In the genomic region with DNA sequence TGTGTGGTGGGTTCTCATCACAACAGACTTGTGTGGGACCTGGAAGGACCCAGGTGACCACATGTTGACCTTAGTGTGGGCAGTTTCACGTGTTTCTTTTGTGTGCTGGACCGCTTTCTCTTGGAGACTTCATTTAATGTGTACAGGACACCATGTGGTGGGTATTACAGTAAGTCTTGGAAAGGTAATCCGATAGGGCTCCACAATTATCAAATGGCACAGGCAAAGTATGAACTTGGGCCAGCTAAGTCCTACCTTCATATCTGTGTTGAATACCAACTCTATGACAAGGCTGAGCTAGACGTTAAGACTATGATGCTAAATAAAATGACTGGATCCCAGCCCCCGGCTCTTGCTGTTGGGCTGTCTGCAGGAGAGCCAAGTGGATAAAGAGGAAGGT, we compare ENCODE assay signal across 13 mouse cellular contexts.
DNase-seq lines count a peak whose midpoint lies in the region; ATAC-seq and TF ChIP-seq lines count a peak whose summit lies in the region.
"Had no signal": no experiment of that assay in that cellular context is flagged by ENCODE, and none has a peak within 500 bp of the region (broad histone marks: within the 10 kb centered on the region; RNA-seq: fewer than 3 reads in every experiment).

No protein-coding gene starts in this region.

- H3K27ac ChIP-seq in embryonic facial prominence, embryonic 13.5 days, result 0 out of 2 replicates have a peak overlapping the region, but pooled peaks have one; percentile 3
- no peak overlapping the region for H3K27ac ChIP-seq in kidney, adult 2 months (ENCODE audit: insufficient read depth, low read depth, low read length)
- H3K27ac ChIP-seq: forebrain, embryonic 15.5 days; midbrain, embryonic 15.5 days had no signal

- TF ChIP-seq CTCF in kidney, adult 2 months (conservative IDR thresholded peaks at IDR 0.05; ENCODE audit: insufficient read depth, insufficient read length, low read depth, low read length), result no peak

- no peaks in the 10 kb centered on the region for H3K27me3 ChIP-seq in embryonic facial prominence, embryonic 13.5 days
- no peaks in the 10 kb centered on the region for H3K27me3 ChIP-seq in kidney, adult 2 months (replicated peaks; ENCODE audit: control insufficient read depth, insufficient read depth, low read length)
- H3K27me3 ChIP-seq: forebrain, embryonic 15.5 days; midbrain, embryonic 15.5 days had no signal

- ATAC-seq in embryonic facial prominence, embryonic 13.5 days (ENCODE audit: insufficient number of reproducible peaks, insufficient read depth, low FRiP score, low TSS enrichment, low read depth), result no peak
- ATAC-seq: forebrain, embryonic 15.5 days; midbrain, embryonic 15.5 days had no signal

- WGBS in embryonic facial prominence, embryonic 13.5 days, result 68% methylated on average over 5 of the region's 5 CpGs
- 85% methylated on average over 5 of the region's 5 CpGs for WGBS in kidney, adult 2 months

- peak; percentile 2 to 6 for DNase-seq in heart, adult 9 months (ENCODE audit: low spot score in 2 of 2)
- no peak for DNase-seq in heart, adult 8-10 months (ENCODE audit: low spot score)
- peak; percentile 64 for DNase-seq in 3T3-L1 (ENCODE audit: low read depth, low spot score)
- DNase-seq in heart, postnatal 4 days, result peak; percentile 12
- DNase-seq in urinary bladder, postnatal 10 days (ENCODE audit: low spot score), result no peak
- no peak for DNase-seq in kidney, adult 2 months
- DNase-seq in right cerebral cortex, postnatal 36 days (ENCODE audit: low spot score in 2 of 2), result no peak
- DNase-seq: B cell, adult 2 months; cerebellum, adult 8-10 months; kidney, adult 11 months had no signal

- no peak overlapping the region for H3K4me2 ChIP-seq in embryonic facial prominence, embryonic 13.5 days
- H3K4me2 ChIP-seq: forebrain, embryonic 15.5 days; midbrain, embryonic 15.5 days had no signal

- H3K4me1 ChIP-seq in embryonic facial prominence, embryonic 13.5 days, result peaks cover 18% of the 10 kb centered on the region
- H3K4me1 ChIP-seq in kidney, adult 2 months (ENCODE audit: control insufficient read depth, insufficient read depth, low read length), result no peaks in the 10 kb centered on the region
- H3K4me1 ChIP-seq: forebrain, embryonic 15.5 days; midbrain, embryonic 15.5 days had no signal

- no peaks in the 10 kb centered on the region for H3K9me3 ChIP-seq in embryonic facial prominence, embryonic 13.5 days
- H3K9me3 ChIP-seq: forebrain, embryonic 15.5 days; midbrain, embryonic 15.5 days had no signal

- no peaks in the 10 kb centered on the region for H3K36me3 ChIP-seq in embryonic facial prominence, embryonic 13.5 days
- H3K36me3 ChIP-seq in kidney, adult 2 months (ENCODE audit: control insufficient read depth, insufficient read depth, low read length), result no peaks in the 10 kb centered on the region
- H3K36me3 ChIP-seq: forebrain, embryonic 15.5 days; midbrain, embryonic 15.5 days had no signal

- H3K9ac ChIP-seq in embryonic facial prominence, embryonic 13.5 days, result no peak overlapping the region
- H3K9ac ChIP-seq: forebrain, embryonic 15.5 days; midbrain, embryonic 15.5 days had no signal

- TF ChIP-seq POLR2A in kidney, adult 2 months (IDR thresholded peaks at IDR 0.05; ENCODE audit: low read depth, low read length), result no peak

- H3K4me3 ChIP-seq in embryonic facial prominence, embryonic 13.5 days, result no peak overlapping the region
- H3K4me3 ChIP-seq in kidney, adult 2 months (ENCODE audit: insufficient read depth, low read depth, low read length), result no peak overlapping the region
- H3K4me3 ChIP-seq: forebrain, embryonic 15.5 days; midbrain, embryonic 15.5 days had no signal

Comparison
In these comparisons a context has a peak if more than half of its experiments do, and no peak if none do; other contexts are left out.
1. DNase-seq: peak in heart, adult 9 months (2 of 2), 3T3-L1 (single experiment) and heart, postnatal 4 days (single experiment); none in heart, adult 8-10 months (single experiment), urinary bladder, postnatal 10 days (single experiment), kidney, adult 2 months (single experiment) and right cerebral cortex, postnatal 36 days (0 of 2).